Mouse (Mus musculus): ENCODE measurements around the gene Gpr179. TPM values are rescaled to one million over a fixed set of nuclear protein-coding genes. Genes with fewer than 3 reads are reported as not detected.

The Gpr179 gene
- polyA plus RNA-seq, 1 experiment: not detected

GRCm38 (mm10) chr11:97343175-97343574 is 8.7 kb downstream of the Gpr179 start:
- TF ChIP-seq CTCF (IDR thresholded peaks at IDR 0.05; ENCODE audit: low read depth, low read length) (no peak), POLR2A (IDR thresholded peaks at IDR 0.05; ENCODE audit: borderline replicate concordance, low read depth, low read length) (no peak)
- no peaks in the 10 kb centered on the region for H3K4me1 ChIP-seq (ENCODE audit: control insufficient read depth, insufficient read depth, low read length)
- no peak overlapping the region for H3K4me3 ChIP-seq (ENCODE audit: insufficient read depth, low read length)
- H3K27ac ChIP-seq (ENCODE audit: insufficient read depth, low read depth, low read length): no peak overlapping the region

- H3K27ac ChIP-seq (ENCODE audit: insufficient read depth, low read depth, low read length): no peak overlapping the region
- no peak for TF ChIP-seq CTCF (IDR thresholded peaks at IDR 0.05; ENCODE audit: low read depth, low read length)
- no peak for TF ChIP-seq POLR2A (IDR thresholded peaks at IDR 0.05; ENCODE audit: borderline replicate concordance, low read depth, low read length)
- peaks cover 8% of the 10 kb centered on the region for H3K4me1 ChIP-seq (ENCODE audit: control insufficient read depth, insufficient read depth, low read length)
- H3K4me3 ChIP-seq (ENCODE audit: insufficient read depth, low read length): no peak overlapping the region
These were observed 12.9 kb downstream of the Gpr179 start for GRCm38 (mm10) chr11:97338977-97339315.

GRCm38 (mm10) chr11:97338302-97338976 is 13.4 kb downstream of the Gpr179 start:
- TF ChIP-seq CTCF (IDR thresholded peaks at IDR 0.05; ENCODE audit: low read depth, low read length): no peak
- Histone ChIP-seq H3K4me1 (ENCODE audit: control insufficient read depth, insufficient read depth, low read length) (peaks cover 8% of the 10 kb centered on the region), H3K27ac (ENCODE audit: insufficient read depth, low read depth, low read length) (no peak overlapping the region), H3K4me3 (ENCODE audit: insufficient read depth, low read length) (no peak overlapping the region)

- TF ChIP-seq POLR2A (IDR thresholded peaks at IDR 0.05; ENCODE audit: borderline replicate concordance, low read depth, low read length): no peak
- TF ChIP-seq CTCF (IDR thresholded peaks at IDR 0.05; ENCODE audit: low read depth, low read length): no peak
- no peak overlapping the region for H3K27ac ChIP-seq (ENCODE audit: insufficient read depth, low read depth, low read length)
- H3K4me1 ChIP-seq (ENCODE audit: control insufficient read depth, insufficient read depth, low read length): peaks cover 8% of the 10 kb centered on the region
These were observed 14.5 kb downstream of the Gpr179 start for GRCm38 (mm10) chr11:97337363-97337762.

GRCm38 (mm10) chr11:97336751-97337345 is 15.0 kb downstream of the Gpr179 start:
- Histone ChIP-seq H3K27ac (ENCODE audit: insufficient read depth, low read depth, low read length) (no peak overlapping the region), H3K4me1 (ENCODE audit: control insufficient read depth, insufficient read depth, low read length) (peaks cover 8% of the 10 kb centered on the region), H3K4me3 (ENCODE audit: insufficient read depth, low read length) (no peak overlapping the region)
- no peak for TF ChIP-seq POLR2A (IDR thresholded peaks at IDR 0.05; ENCODE audit: borderline replicate concordance, low read depth, low read length)
- TF ChIP-seq CTCF (IDR thresholded peaks at IDR 0.05; ENCODE audit: low read depth, low read length): no peak

More at GRCm38 (mm10) chr11:97337363-97337762, 14.5 kb downstream of the Gpr179 start:
- H3K4me3 ChIP-seq (ENCODE audit: insufficient read depth, low read length): no peak overlapping the region

GRCm38 (mm10) chr11:97336238-97336637 is 15.6 kb downstream of the Gpr179 start:
- Histone ChIP-seq H3K4me3 (ENCODE audit: insufficient read depth, low read length) (no peak overlapping the region), H3K27ac (ENCODE audit: insufficient read depth, low read depth, low read length) (no peak overlapping the region), H3K4me1 (ENCODE audit: control insufficient read depth, insufficient read depth, low read length) (peaks cover 8% of the 10 kb centered on the region)
- TF ChIP-seq CTCF (IDR thresholded peaks at IDR 0.05; ENCODE audit: low read depth, low read length) (no peak), POLR2A (IDR thresholded peaks at IDR 0.05; ENCODE audit: borderline replicate concordance, low read depth, low read length) (no peak)

GRCm38 (mm10) chr11:97334400-97334799 is 17.5 kb downstream of the Gpr179 start:
- no peak for TF ChIP-seq CTCF (IDR thresholded peaks at IDR 0.05; ENCODE audit: low read depth, low read length)
- TF ChIP-seq POLR2A (IDR thresholded peaks at IDR 0.05; ENCODE audit: borderline replicate concordance, low read depth, low read length): no peak
- Histone ChIP-seq H3K4me1 (ENCODE audit: control insufficient read depth, insufficient read depth, low read length) (peaks cover 8% of the 10 kb centered on the region), H3K4me3 (ENCODE audit: insufficient read depth, low read length) (no peak overlapping the region), H3K27ac (ENCODE audit: insufficient read depth, low read depth, low read length) (no peak overlapping the region)

GRCm38 (mm10) chr11:97333896-97334295 is 18.0 kb downstream of the Gpr179 start:
- Histone ChIP-seq H3K4me3 (ENCODE audit: insufficient read depth, low read length) (no peak overlapping the region), H3K27ac (ENCODE audit: insufficient read depth, low read depth, low read length) (no peak overlapping the region), H3K4me1 (ENCODE audit: control insufficient read depth, insufficient read depth, low read length) (peaks cover 8% of the 10 kb centered on the region)
- no peak for TF ChIP-seq POLR2A (IDR thresholded peaks at IDR 0.05; ENCODE audit: borderline replicate concordance, low read depth, low read length)
- no peak for TF ChIP-seq CTCF (IDR thresholded peaks at IDR 0.05; ENCODE audit: low read depth, low read length)

- Histone ChIP-seq H3K27ac (ENCODE audit: insufficient read depth, low read depth, low read length) (no peak overlapping the region), H3K4me3 (ENCODE audit: insufficient read depth, low read length) (no peak overlapping the region), H3K4me1 (ENCODE audit: control insufficient read depth, insufficient read depth, low read length) (peaks cover 8% of the 10 kb centered on the region)
- no peak for TF ChIP-seq POLR2A (IDR thresholded peaks at IDR 0.05; ENCODE audit: borderline replicate concordance, low read depth, low read length)
These were observed 18.8 kb downstream of the Gpr179 start for GRCm38 (mm10) chr11:97333044-97333443.

- Histone ChIP-seq H3K27ac (ENCODE audit: insufficient read depth, low read depth, low read length) (no peak overlapping the region), H3K4me1 (ENCODE audit: control insufficient read depth, insufficient read depth, low read length) (peaks cover 7% of the 10 kb centered on the region), H3K4me3 (ENCODE audit: insufficient read depth, low read length) (no peak overlapping the region)
- TF ChIP-seq POLR2A (IDR thresholded peaks at IDR 0.05; ENCODE audit: borderline replicate concordance, low read depth, low read length) (no peak), CTCF (IDR thresholded peaks at IDR 0.05; ENCODE audit: low read depth, low read length) (no peak)
These were observed 20.4 kb downstream of the Gpr179 start for GRCm38 (mm10) chr11:97331231-97332190.
